17 mouse cellular contexts compared by ENCODE assay signal in genomic region chr15:27882898-27883297, GRCm38 (mm10).
DNase-seq lines count a peak whose midpoint lies in the region; ATAC-seq lines count a peak whose summit lies in the region.
"Had no signal": no experiment of that assay in that cellular context is flagged by ENCODE, and none has a peak within 500 bp of the region (broad histone marks: within the 10 kb centered on the region; RNA-seq: fewer than 3 reads in every experiment).

No protein-coding gene starts in this region.

- WGBS in hindbrain, embryonic 11.5 days, result 91% methylated on average over 14 of the region's 14 CpGs

- no peaks in the 10 kb centered on the region for H3K4me1 ChIP-seq in hindbrain, embryonic 11.5 days (replicated peaks; ENCODE audit: control insufficient read depth, insufficient read depth, low read length)
- H3K4me1 ChIP-seq: hindbrain, embryonic 12.5 days; intestine, embryonic 15.5 days had no signal

- no peak overlapping the region for H3K4me2 ChIP-seq in hindbrain, embryonic 11.5 days (replicated peaks; ENCODE audit: low read depth, low read length)
- H3K4me2 ChIP-seq: forebrain, embryonic 15.5 days; heart, embryonic 15.5 days; hindbrain, embryonic 12.5 days; intestine, embryonic 15.5 days; liver, embryonic 12.5 days had no signal

- H3K9ac ChIP-seq in hindbrain, embryonic 11.5 days (ENCODE audit: low read depth, low read length), result no peak overlapping the region
- H3K9ac ChIP-seq: forebrain, embryonic 15.5 days; heart, embryonic 15.5 days; hindbrain, embryonic 12.5 days; intestine, embryonic 15.5 days; liver, embryonic 12.5 days had no signal

- H3K4me3 ChIP-seq in hindbrain, embryonic 11.5 days (ENCODE audit: low read depth, low read length), result no peak overlapping the region
- H3K4me3 ChIP-seq: forebrain, embryonic 15.5 days; heart, embryonic 15.5 days; hindbrain, embryonic 12.5 days; intestine, embryonic 15.5 days; liver, embryonic 12.5 days had no signal

- no peak overlapping the region for H3K27ac ChIP-seq in hindbrain, embryonic 11.5 days (ENCODE audit: low read depth, low read length)
- H3K27ac ChIP-seq: forebrain, embryonic 15.5 days; heart, embryonic 15.5 days; hindbrain, embryonic 12.5 days; intestine, embryonic 15.5 days; kidney, postnatal 0 days; liver, embryonic 12.5 days had no signal

- no peak for ATAC-seq in CD4-positive, CD25-positive, alpha-beta regulatory T cell, adult 4 months
- ATAC-seq in activated CD4-positive, CD25-positive, alpha-beta regulatory T cell, adult 4 months, result peak; percentile 6
- ATAC-seq in megakaryocyte, adult 5-6 weeks (ENCODE audit: poor library complexity, severe bottlenecking), result peak; percentile 80
- no peak for ATAC-seq in hindbrain, embryonic 11.5 days (ENCODE audit: low FRiP score)
- ATAC-seq: forebrain, embryonic 15.5 days; intestine, embryonic 15.5 days; liver, embryonic 12.5 days had no signal

- no peaks in the 10 kb centered on the region for H3K27me3 ChIP-seq in hindbrain, embryonic 11.5 days (ENCODE audit: control insufficient read depth, insufficient read depth, low read length)
- H3K27me3 ChIP-seq: forebrain, embryonic 15.5 days; heart, embryonic 15.5 days; hindbrain, embryonic 12.5 days; intestine, embryonic 15.5 days; liver, embryonic 12.5 days had no signal

- peak; percentile 57 for DNase-seq in CD4-positive, CD25-positive, alpha-beta regulatory T cell, adult 2 months (ENCODE audit: low read depth, low spot score)
- peak; percentile 50 for DNase-seq in thymus, postnatal 14 days
- DNase-seq in cerebellum, adult 9-10 months, result no peak
- no peak for DNase-seq in cerebellum, adult 11-12 months
- no peak for DNase-seq in hindbrain, embryonic 11.5 days (ENCODE audit: low spot score)
- DNase-seq: cerebellum, adult 8-10 months; embryo, embryonic 11 days had no signal

- H3K9me3 ChIP-seq in hindbrain, embryonic 11.5 days (ENCODE audit: control insufficient read depth, low read length), result no peaks in the 10 kb centered on the region
- H3K9me3 ChIP-seq: forebrain, embryonic 15.5 days; heart, embryonic 15.5 days; hindbrain, embryonic 12.5 days; intestine, embryonic 15.5 days; liver, embryonic 12.5 days had no signal

- peaks cover 5% of the 10 kb centered on the region; the same call in 1 of the 2 replicates for H3K36me3 ChIP-seq in hindbrain, embryonic 11.5 days (ENCODE audit: control insufficient read depth, insufficient read depth, low read length)
- H3K36me3 ChIP-seq: G1E; heart, embryonic 15.5 days had no signal

Comparison
In these comparisons a context has a peak if more than half of its experiments do, and no peak if none do; other contexts are left out.
1. DNase-seq: peak in CD4-positive, CD25-positive, alpha-beta regulatory T cell, adult 2 months (single experiment) and thymus, postnatal 14 days (single experiment); none in cerebellum, adult 9-10 months (single experiment), cerebellum, adult 11-12 months (single experiment) and hindbrain, embryonic 11.5 days (single experiment).
2. ATAC-seq: peak in activated CD4-positive, CD25-positive, alpha-beta regulatory T cell, adult 4 months (single experiment) and megakaryocyte, adult 5-6 weeks (single experiment); none in CD4-positive, CD25-positive, alpha-beta regulatory T cell, adult 4 months (single experiment) and hindbrain, embryonic 11.5 days (single experiment).